Mouse (Mus musculus) liver, adult 2 months (tissue): ENCODE measurements around the gene Tha1. TPM values are rescaled to one million over a fixed set of nuclear protein-coding genes. Genes with fewer than 3 reads are reported as not detected.
"Not testable (repeated sequence)": the region's sequence is repeated elsewhere in the genome, so short reads cannot be mapped to it uniquely, and the experiment has no call there.

Experiments used
- DNase-seq: peaks from one replicate; pipeline ENCODE4 v3.0.0-alpha.2; 2011; ENCODE audit warnings: low read depth, low spot score; ENCODE audit errors: extremely low read depth
- H3K27ac ChIP-seq: fragments of 200-500 bp; replicated peaks from 2 replicates; pipeline ENCODE4 v1.5.1; 2012; ENCODE audit warnings: low read depth, mild to moderate bottlenecking, control low read depth, inconsistent platforms, low read length; ENCODE audit not compliant: insufficient read depth
- H3K27me3 ChIP-seq: fragments of 200-500 bp; 2 replicates; pipeline ENCODE4 v1.6.1; 2012; ENCODE audit warnings: mild to moderate bottlenecking, moderate library complexity, low read length, inconsistent platforms; ENCODE audit not compliant: control insufficient read depth, insufficient read depth
- H3K36me3 ChIP-seq: fragments of 200-500 bp; 2 replicates; pipeline ENCODE4 v1.6.1; 2012; ENCODE audit warnings: low read length, inconsistent platforms; ENCODE audit not compliant: control insufficient read depth, insufficient read depth
- H3K4me1 ChIP-seq: fragments of 200-500 bp; 2 replicates; pipeline ENCODE4 v1.6.1; 2011; ENCODE audit warnings: low read length; ENCODE audit not compliant: control insufficient read depth, insufficient read depth
- H3K4me3 ChIP-seq: fragments of 200-500 bp; 2 replicates; pipeline ENCODE4 v1.5.1; 2011; ENCODE audit warnings: low read depth, mild to moderate bottlenecking, control low read depth, low read length, moderate library complexity; ENCODE audit not compliant: insufficient read depth
- H3K79me2 ChIP-seq: fragments of 200-500 bp; 2 replicates; pipeline ENCODE4 v1.6.1; 2012; ENCODE audit warnings: inconsistent platforms, mild to moderate bottlenecking, low read length, moderate library complexity; ENCODE audit not compliant: control insufficient read depth, insufficient read depth
- H3K9ac ChIP-seq: fragments of 200-500 bp; 2 replicates; pipeline ENCODE4 v1.6.1; 2012; ENCODE audit warnings: low read depth, mild to moderate bottlenecking, control low read depth, inconsistent platforms, low read length
- CTCF ChIP-seq: fragments of 200-500 bp; IDR thresholded peaks from 2 replicates; pipeline ENCODE4 v1.5.1; 2011; ENCODE audit warnings: low read depth, low read length, control low read depth
- POLR2A ChIP-seq: fragments of 200-500 bp; IDR thresholded peaks from 2 replicates; pipeline ENCODE4 v1.6.1; 2011; ENCODE audit warnings: low read length, control low read depth; ENCODE audit not compliant: insufficient read depth; ENCODE audit errors: extremely low read depth
- WGBS: fragments of 180-500 bp; shearing (Covaris S2); methylation state at CpG from one replicate; pipeline ENCODE4 v1.1.7; 2018; 5-methylcytosine and 5-hydroxymethylcytosine counted together
- polyA plus RNA-seq: library from polyadenylated mRNA; depleted of rRNA; stranded (reverse); fragments of >200 nt; gene quantifications from 2 replicates; pipeline ENCODE4 v1.2.3, GENCODE M21; 2012
- total RNA-seq: library from RNA; depleted of rRNA; stranded (reverse); fragments of >200 nt; gene quantifications from 2 replicates; pipeline ENCODE4 v1.2.3, GENCODE M21; 2014

Gene Tha1
- total and polyA plus RNA-seq, 2 experiments = 7.4 to 11.4 TPM

- Histone ChIP-seq H3K9ac (no peak overlapping the region), H3K4me3 (no peak overlapping the region), H3K27ac (no peak overlapping the region), H3K27me3 (no peaks in the 10 kb centered on the region), H3K79me2 (no peaks in the 10 kb centered on the region), H3K36me3 (no peaks in the 10 kb centered on the region), H3K4me1 (peaks cover 13% of the 10 kb centered on the region)
- 90% methylated on average over 2 of the region's 2 CpGs for WGBS
- no peak for TF ChIP-seq POLR2A
- no peak for TF ChIP-seq CTCF
- no peak for DNase-seq
Measured at GRCm38 (mm10) chr11:117838572-117838971, 34.7 kb downstream of the Tha1 start.

DNA sequence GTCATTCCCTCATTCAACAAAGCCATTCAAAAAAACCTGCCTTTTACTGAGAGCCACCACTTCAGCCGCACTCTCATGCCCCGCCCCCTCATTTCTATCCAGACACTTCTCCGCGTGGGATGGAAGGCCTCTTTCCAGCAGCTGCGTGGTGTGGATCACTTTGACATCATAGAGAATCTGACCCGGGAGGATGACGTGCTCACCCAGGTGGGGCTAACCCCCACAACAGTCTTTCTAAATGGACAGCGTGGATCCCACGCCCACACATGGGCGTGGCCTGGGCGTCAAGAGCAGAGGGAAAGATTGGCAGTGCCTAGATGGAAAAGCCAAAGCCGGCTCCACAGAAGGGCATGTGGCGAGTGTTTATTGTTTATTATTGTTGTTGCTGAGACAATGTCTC lies 37.0 kb downstream of the Tha1 start:
- no peaks in the 10 kb centered on the region for H3K79me2 ChIP-seq
- peak overlapping the region; percentile 53 for H3K27ac ChIP-seq
- no peaks in the 10 kb centered on the region for H3K27me3 ChIP-seq
- 43% methylated on average over 13 of the region's 13 CpGs for WGBS
- DNase-seq = peak; percentile 63
- peaks cover 22% of the 10 kb centered on the region for H3K4me1 ChIP-seq
- H3K9ac ChIP-seq = no peak overlapping the region; the same call in 1 of the 2 replicates
- no peak overlapping the region for H3K4me3 ChIP-seq
- no peak for TF ChIP-seq POLR2A
- no peak for TF ChIP-seq CTCF
- no peaks in the 10 kb centered on the region for H3K36me3 ChIP-seq

GRCm38 (mm10) chr11:117834086-117834485 lies 39.2 kb downstream of the Tha1 start:
- no peak for TF ChIP-seq POLR2A
- no peak for TF ChIP-seq CTCF
- Histone ChIP-seq H3K4me3 (no peak overlapping the region), H3K27me3 (no peaks in the 10 kb centered on the region), H3K4me1 (peaks cover 37% of the 10 kb centered on the region), H3K36me3 (no peaks in the 10 kb centered on the region), H3K9ac (peak overlapping the region; percentile 38), H3K79me2 (no peaks in the 10 kb centered on the region), H3K27ac (peak overlapping the region; percentile 90)
- DNase-seq = peak; percentile 95
- WGBS = 31% methylated on average over 8 of the region's 8 CpGs

GRCm38 (mm10) chr11:117833509-117833908 lies 39.8 kb downstream of the Tha1 start:
- 29% methylated on average over 6 of the region's 6 CpGs for WGBS
- not testable (repeated sequence) for H3K79me2 ChIP-seq, H3K4me3 ChIP-seq, DNase-seq, H3K27me3 ChIP-seq, H3K36me3 ChIP-seq
- Histone ChIP-seq H3K27ac (peak overlapping the region; percentile 90), H3K4me1 (peaks cover 40% of the 10 kb centered on the region), H3K9ac (peak overlapping the region; percentile 38)

DNA sequence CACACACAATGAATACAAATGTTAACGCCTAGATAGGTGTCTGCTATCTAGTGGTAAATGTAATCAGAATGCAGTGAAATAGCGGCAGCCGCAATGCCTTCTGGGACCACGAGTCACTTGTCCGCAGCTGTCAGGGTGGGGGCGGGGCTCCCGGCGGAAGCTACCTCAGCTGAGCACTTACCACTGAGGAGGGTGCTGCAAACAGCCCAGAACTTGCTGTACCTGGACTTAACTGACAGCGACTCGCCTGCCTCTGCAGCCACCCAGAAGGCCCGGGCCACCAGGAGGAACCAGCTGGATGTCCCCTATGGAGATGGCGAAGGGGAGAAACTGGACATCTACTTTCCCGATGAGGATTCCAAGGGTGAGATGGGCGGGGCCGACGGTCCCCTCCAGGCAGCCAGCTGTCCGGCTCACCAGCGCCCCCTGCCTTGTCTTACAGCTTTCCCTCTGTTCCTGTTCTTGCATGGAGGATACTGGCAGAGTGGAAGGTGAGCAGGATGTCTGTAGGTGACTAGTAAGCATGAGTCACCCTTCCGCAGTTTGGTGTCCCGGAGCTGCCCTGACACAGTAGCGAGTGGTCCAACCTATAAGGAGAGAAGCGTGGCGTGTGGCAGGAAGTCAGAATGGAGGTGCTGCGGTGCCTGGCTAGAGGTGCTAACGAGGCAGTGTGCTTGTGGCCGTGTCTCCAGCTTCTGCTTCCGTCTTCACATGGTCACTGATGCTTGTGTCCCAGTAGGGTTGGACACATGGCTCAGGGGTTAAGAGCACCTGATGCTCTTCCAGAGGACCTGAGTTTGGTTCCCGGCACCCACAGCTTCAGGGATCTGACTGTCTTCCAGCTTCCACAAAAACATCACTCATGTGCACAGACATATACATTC lies 41.0 kb downstream of the Tha1 start:
- Histone ChIP-seq H3K4me3 (peak overlapping the region; percentile 52), H3K79me2 (no peaks in the 10 kb centered on the region), H3K36me3 (no peaks in the 10 kb centered on the region), H3K27ac (peak overlapping the region; percentile 97), H3K4me1 (peaks cover 48% of the 10 kb centered on the region), H3K27me3 (no peaks in the 10 kb centered on the region), H3K9ac (peak overlapping the region; percentile 32)
- no peak for DNase-seq
- WGBS = 56% methylated on average over 28 of the region's 28 CpGs
- no peak for TF ChIP-seq POLR2A
- peak; percentile 71 for TF ChIP-seq CTCF

DNA sequence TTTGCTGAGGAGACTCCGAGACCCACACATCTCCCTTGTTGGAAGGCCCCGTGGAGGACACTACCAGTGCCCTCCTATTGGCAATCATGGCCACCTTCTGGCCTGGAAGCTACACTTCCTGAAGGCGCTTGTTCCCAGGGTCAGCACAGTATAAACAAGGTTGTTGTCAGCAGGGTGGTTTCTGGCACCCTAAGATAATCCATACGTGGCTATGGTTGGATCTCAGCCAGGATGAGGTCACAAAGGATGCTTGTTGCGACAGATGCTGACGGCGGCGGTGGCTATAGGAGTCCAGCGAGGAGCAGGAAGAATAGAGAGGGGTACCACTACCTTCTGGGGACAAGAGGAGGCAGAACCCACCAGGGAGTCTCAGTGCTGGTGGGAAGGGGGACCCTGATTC lies 42.9 kb downstream of the Tha1 start:
- Histone ChIP-seq H3K4me1 (peaks cover 51% of the 10 kb centered on the region), H3K4me3 (no peak overlapping the region), H3K79me2 (no peaks in the 10 kb centered on the region), H3K27me3 (no peaks in the 10 kb centered on the region), H3K9ac (peak overlapping the region; percentile 53), H3K36me3 (no peaks in the 10 kb centered on the region), H3K27ac (peak overlapping the region; percentile 97)
- TF ChIP-seq CTCF (no peak), POLR2A (no peak)
- WGBS = 12% methylated on average over 9 of the region's 9 CpGs
- DNase-seq = no peak
